Mouse (Mus musculus) spleen, postnatal 4 days (tissue): ENCODE measurements around the gene Gast.
A peak's percentile ranks its signal among the peaks of the same experiment; 100 is the strongest.
"Not testable (repeated sequence)": the region's sequence is repeated elsewhere in the genome, so short reads cannot be mapped to it uniquely, and the experiment has no call there.

Source experiments
- DNase-seq, 2 experiments: peaks; one replicate each; pipeline ENCODE4 v3.0.0; 2022; ENCODE audit warnings: low spot score in 2 of 2

Gene Gast

DNA sequence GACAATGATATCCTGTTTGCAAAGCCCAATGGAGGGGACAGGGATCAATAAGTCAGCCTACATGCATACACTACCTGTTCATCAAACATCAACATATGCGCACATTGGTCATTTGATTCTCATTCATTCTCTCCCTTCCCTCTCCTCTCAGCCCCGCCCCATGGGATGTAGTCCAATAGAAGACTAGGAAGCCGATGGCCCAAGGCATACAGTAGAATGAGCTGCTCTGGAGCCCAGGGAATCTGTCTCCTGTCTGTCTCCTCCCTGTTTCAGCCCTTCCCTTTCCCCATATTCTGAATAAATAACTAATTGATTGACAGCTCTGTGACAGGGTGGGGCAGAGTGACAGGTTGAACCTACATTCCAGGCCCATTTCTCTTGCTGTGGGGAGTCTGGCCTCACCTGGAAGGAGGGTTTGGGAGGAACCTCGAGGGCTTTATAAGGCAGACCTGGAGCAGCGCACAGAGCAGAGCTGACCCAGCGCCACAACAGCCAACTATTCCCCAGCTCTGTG lies at the start of gene Gast:
Gene Gast, plus strand, starts transcription at position 464 of the 514 bp plus-strand sequence.
- no peak for DNase-seq

DNA sequence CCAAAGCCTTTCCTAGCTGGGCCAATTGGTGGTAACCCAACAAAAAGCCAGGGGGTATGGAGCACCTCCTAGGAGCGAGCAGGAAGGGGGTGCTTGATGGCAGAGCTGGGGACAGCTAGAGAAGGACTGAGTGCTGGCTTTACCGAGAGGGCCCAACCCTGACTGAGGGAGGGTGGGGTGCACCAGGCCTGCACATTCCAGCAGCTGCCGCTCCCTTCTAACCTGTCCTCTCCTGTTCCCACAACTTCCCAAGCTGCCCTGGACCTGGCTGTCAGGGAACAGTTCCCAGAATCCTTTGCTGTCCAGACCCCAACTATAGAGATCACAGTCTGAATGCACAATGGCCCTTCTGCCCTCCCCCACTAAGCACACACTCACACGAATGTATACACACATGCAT lies 49.2 kb upstream of the Gast start:
- no peak for DNase-seq

DNA sequence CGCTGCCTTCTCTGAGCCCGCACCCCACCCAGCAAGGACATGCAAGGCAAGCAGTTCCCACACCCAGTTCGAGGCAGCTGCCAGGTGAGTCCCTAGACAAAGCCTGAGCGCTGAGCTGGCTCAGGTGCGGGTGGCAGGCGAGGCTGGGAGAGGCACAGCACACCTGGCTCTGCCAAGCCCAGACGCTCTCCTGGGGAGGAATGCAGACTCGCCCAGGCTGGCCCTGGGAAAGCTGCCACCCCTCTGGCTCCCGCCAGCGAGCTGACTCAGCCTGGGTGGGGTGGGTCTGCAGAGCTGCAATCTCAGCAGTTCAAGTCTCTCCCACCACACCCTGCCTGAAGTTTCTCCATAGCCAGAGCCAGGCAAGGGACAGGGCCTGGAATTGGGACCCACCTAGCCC lies 47.2 kb upstream of the Gast start:
- no peak for DNase-seq

DNA sequence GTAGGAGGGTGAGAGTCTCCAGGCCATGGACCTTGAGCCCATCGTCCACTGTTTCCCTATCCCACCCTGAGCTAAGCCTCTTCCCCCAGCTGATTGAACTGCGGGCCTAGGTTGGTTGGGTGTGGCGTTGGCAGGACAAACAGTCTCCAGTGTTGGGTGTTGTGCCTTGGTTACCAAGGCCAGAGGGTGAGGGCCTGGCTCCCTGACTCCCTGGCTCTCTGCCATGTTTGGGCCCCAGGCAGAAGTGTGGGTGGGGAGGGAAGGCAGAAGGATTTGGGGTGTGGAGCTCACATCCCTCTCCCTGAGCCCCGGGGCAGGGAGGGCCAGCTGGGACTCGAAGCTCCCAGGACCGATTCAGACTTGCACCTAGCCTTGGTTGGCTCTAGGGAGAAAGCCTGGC lies 45.3 kb upstream of the Gast start:
- DNase-seq, result no peak

DNA sequence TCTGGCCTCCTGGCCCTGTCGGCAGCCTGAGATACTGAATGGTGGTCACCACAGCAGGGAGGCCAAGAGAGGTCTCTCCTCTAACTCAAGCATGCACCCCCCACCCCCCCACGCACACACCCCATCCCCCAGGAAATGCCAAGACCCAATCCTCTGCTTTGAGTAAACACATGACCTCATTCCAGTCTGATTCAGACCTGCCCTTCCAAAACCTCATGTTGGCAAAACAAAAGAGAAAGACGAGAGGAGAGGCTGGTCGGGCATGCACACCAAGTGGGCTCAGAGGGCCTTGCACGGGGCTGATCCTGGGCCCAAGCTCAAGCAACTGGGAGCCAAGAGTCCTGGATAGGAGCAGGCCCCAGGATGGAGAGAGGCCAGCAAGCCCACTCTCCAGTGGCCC lies 44.0 kb upstream of the Gast start:
- no peak for DNase-seq

DNA sequence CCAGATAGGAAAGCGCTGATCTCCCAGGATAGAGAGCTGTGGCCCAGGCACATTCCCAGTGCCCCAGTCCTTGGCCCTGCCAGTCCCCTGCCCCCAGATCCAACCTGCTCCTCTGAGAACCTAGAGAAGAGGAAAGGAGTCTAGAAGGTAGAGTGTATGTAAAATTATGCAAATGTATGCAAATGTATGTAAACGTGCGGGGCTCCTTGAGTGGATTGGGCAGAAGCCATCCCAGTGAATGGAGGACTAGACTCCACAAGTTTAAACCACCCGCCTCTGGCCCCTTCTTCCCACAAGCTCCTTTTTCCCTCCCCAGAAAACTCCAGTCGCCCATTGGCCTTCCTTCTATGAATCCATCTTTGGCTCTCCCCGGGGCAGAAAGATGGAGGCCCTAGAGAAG lies 41.3 kb upstream of the Gast start:
- no peak for DNase-seq

DNA sequence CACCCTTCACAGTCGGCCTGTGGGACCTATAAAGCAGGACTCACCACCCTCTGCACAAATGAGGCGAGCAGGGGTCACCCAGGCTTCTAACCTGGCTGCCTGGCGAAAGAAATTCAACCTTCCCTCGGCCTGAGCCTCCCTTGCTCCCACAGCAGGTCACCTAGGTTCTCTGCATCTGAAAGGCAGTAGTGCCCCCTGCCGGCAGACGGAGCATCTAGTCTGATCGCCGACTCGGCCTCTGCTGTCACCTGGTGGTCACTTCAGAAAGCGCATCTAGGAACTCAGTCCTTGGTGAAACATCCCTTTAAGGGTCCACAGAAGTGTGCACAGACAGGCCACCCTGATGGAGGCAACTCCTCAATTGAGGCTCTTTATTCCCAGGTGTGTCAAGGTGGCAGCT lies 38.9 kb upstream of the Gast start:
- DNase-seq, result peak; percentile 73 to 93

DNA sequence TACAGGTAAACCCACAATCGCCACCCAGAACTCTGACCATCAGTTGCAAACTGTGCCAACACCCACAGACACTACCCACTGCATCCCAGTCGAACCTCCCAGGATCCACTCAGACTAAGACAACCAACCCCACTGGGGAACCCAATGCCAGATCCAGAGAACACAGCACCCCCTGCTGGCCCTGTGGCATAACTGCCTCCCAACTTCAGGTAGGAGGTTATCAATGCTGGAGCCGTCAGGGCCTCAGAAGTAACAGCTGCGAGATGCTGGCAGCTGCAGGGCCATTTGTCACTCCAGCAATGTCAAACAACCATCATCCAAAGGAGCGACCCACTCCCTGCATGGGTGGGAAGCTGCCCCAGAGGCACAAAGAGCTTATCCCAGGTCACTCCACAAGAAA lies 36.4 kb upstream of the Gast start:
- DNase-seq, result peak in 1 of 2 experiments; percentile 74

DNA sequence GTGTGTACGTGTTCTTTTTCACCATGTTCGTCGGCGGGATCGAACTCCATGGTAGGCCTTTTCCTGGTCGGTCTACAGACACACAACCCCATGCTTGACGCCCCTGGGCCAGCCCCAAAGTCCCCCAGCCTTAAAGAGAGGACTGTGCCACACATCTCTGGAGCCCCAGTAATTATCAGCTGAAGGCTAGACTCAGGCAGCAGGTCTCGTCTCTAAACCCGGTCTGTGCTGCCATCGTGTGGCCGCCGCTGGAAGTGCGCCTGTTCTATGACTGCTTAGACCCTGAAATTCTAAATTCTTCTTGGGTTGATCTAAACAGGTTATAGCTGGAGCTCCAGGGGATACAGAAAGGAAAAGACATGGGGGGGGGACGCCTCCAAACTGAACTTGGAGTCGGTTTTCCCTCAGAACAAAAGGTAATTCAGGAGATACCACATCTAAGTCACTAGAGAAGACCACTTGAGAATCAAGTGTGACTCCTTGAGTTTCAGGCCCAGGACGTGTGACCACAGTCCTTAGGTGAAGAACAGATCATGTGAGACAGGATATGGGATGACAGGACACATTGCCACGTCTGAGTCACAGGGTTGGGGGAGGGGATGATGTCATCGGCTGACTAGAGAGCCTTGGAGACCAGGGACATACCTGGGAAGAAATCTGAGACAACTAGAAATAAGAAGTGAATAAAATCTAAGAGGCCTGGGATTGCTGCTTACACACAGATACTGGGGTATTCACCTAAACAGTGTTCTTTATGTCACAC lies 35.8 kb upstream of the Gast start:
- DNase-seq, result peak; percentile 80 to 94

DNA sequence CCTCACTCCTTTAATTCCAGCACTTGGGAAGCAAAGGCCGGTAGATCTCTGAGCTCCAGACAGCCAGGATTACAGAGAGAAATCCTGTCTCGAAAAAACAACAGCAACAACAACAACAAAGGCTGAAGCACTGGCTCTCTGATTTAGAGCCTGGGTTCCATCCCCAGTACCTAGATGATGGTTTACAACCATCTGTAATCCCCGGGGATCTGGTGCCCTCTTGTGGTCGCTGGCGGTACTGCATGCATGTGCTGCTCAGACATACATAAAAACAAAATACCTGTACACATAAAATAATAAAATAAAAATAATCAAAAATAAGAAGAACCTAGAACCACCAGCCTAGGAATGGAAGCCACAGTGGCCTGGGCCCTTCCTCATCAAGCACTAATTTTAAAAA lies 33.9 kb upstream of the Gast start:
- peak; percentile 65 to 90 for DNase-seq

DNA sequence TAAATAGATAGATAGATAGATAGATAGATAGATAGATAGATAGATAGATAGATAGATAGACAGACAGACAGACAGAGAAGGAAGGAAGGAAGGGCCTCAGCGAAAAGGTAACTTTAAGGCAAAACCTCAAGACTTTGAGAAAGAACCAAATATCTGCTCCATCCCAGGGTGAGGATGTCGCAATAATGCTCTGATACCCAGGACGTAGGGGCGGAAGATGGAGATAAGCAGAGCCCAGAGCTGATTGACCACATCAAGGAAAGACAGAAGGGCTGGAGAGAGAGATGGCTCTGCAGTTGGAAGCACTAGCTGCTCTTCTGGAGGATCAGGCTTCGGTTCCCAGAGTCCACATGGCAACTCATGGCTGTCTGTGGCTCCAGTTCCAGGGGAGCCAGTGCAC lies 32.9 kb upstream of the Gast start:
- DNase-seq, result no peak

DNA sequence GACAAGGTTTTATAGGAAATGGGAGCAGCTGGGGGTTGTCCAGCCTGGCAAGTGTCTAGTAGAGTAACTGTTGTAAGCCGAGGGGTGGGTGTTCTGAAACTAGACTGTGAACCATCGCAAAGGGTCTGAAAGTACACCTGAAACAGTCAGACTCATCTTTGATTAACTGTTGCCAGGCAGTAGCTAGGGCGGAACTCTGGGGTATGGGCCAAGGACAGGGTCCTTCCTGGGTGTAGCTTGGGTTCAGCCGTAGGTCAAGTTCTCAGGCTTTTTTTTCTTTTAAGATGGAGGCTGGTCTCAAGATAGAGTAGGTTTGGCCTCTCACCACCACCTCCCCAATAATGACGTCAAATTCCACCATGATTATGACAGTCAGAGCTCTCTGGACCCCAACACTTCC lies 26.3 kb upstream of the Gast start:
- no peak for DNase-seq

DNA sequence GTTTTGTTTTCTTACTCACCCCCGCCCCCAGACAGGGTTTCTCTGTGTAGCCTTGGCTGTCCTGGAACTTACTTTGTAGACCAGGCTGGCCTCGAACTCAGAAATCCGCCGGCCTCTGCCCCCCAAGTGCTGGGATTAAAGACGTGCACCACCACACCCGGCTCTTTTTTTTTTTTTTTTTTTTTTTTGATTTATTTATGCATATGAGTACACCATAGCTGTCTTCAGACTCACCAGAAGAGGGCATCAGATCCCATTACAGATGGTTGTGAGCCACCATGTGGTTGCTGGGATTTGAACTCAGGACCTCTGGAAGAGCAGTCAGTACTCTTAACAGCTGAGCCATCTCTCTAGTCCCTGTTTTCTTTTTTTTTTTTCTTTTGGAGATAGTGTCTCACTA lies 25.5 kb upstream of the Gast start:
- not testable (repeated sequence) for DNase-seq

DNA sequence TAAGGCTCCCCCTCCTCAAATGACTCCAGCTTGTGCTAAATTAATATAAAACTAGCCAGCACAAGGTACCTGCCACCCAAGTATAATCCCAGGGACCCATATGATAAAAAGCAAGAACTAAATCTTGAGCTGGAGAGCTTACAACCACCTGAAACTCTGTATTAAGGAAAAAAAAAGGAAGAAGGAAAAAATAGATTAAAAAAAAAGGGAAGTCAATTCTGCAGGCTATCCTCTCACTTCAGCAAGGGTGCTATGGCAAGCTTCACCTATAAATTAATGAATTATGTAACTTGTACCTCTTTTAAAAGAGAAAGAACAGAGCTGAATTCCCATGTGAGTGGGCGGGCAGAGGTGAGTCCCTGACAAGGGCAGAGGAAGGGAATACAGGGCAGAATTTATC lies 22.6 kb upstream of the Gast start:
- DNase-seq, result no peak

DNA sequence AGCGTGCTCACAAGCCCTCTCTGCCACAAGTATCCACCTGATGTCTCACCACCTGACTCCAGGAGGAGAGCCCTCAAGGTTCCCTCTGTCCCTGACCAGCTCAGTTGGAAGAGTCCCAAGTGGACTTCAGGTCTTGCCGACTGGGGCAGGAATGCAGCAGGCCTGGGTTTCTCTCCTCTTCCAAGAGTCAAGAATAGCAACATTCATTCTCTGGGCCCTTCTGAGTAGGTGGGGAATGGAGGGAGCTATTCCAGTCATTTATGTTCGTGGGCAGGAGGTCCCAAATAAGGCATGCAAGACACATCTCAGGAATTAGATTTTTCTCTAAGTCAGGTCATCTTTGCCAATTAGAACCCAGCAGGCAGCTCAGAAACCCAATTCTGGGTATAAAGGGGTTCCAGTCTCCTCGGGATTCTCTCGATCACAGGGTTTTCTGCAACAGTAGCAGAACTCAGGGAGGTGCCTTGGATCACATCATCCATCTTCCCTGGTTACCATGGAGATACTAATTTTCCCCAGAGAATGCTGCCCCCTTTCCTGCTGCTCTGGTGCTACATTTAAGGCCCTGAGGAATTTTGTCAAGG lies 22.0 kb upstream of the Gast start:
- DNase-seq, result no peak

DNA sequence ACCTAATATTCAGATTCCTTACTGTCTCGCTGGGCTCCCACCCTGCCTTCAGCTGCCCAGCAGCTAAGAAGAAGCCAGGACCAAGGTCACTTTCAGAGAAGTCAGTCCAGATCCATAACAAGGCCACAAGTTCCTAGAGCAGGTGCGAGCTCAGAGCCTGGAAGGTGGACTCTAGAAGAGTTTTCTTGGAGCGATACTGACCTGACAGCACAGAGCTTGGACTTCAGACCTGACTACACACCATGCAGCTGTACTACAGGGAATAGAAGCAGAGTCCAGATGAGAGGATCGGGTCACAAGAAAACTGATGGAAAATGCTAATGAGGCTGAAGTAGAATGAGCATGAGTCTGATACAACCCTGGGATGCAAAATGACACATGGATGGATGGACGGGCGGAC lies 20.8 kb upstream of the Gast start:
- no peak for DNase-seq

DNA sequence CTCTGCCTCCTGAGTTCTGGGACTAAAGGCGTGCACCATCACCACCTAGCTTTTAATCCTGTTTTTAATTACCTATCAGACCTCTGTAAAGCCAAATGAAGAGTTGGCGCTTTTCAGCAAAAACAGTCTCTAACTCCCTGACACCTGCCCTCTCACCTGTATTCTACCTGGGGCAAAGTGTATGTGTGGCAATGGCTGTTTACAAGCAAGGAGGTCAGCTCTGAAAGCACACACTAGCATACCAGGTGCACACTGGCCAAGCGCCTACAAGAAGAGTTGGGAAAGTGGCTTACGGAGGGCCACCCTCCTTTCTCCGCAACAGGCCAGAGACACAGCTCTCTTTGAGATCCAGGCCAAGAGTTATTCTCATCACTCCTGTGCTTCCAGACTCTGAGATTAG lies 18.8 kb upstream of the Gast start:
- no peak for DNase-seq

DNA sequence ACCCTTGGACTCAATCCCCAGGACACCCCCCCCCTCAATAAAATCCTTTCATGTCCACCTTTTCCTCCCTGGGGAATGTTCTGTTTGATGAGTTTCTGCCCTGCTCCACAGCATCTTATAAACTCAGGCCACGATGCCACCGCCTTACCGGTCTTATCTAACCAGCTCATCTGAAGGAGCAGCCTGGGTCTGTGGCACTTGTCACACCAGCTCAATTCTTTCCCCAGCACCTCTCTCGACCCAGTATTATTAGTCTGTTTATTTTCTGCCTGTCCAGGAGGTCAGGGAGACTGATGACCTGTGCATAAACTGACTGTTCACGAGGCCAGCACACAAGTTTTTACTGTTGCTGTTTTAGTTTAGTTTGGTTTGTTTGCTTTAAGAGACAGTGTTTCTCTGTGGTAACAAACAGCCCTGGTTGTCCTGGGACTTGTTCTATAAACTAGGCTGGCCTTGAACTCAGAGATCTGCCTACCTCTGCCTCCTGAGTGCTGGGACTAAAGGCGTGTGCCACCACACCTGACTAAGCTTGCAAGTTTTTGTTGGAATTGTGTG lies 16.3 kb upstream of the Gast start:
- DNase-seq, result no peak

DNA sequence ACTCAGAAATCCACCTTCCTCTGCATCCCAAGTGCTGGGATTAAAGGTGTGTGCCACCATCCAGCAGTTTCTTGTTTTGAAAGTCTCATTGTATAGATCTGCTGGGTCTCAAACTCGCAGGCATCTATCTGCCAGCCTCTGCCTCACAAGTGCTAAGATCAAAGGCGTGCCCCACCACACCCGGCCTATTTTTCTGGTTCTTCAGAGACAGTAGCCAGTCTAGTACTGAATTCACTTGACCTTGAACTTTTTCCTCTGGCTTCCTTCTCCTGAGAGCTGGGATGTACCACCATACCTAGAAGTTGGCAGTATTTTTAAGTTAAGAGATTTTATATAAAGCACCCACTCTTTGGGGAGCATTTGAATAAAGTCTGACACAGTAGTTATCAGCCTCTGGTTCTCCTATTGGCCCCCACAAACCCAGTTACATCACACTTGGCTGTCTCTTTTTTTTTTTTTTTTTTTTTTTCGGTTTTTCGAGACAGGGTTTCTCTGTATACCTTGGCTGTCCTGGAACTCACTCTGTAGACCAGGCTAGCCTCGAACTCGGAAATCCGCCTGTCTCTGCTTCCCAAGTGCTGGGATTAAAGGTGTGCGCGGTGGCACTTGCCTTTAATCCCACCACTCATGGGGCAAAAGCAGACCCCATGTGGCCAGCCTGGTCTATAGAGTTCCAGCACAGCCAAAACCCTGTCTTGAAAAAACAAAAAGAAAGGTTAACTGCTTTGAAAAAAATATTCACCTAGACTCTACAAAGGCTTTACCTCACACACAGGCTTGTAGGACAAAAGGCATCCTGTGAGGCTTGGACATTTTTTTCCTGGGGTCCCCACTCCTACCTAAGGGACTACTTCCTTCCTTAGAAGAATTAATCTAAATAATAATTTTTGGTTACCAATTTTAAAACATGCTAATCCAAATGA lies 15.4 kb upstream of the Gast start:
- peak in 1 of 2 experiments; percentile 38 for DNase-seq

DNA sequence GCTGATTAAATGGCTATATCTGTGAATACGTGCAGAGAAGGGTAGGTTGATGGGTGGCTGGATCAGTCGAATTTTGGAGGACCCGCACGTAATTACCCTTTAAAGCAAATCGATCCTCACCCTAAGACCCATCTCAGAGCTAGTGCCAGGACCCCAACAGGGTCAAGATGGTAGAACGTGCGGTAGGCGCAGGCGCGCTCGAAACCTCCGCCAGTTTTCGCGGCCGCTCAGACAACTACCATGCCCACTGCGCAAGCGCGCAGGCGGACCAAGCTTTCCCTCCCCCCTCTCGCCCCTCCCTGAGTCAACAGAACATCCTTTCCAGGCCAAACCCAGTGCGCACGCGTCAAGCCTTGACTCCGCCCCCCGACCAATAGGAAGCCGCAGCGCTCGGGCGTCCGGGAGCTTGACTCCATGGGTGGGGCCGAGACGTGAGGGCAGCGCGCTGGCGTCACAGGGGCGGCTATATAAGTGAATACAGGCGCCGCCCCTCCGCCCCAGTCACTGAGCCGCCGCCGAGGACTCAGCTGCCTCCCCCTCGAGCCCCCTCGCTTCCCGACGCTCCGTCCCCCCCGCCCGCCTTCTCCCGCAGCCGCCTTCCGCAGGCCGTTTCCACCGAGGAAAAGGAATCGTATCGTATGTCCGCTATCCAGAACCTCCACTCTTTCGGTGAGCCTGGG lies 14.6 kb upstream of the Gast start, which contains the start of gene Eif1:
Gene Eif1, plus strand, starts transcription at position 394 of the 680 bp plus-strand sequence.
- peak; percentile 100 for DNase-seq

DNA sequence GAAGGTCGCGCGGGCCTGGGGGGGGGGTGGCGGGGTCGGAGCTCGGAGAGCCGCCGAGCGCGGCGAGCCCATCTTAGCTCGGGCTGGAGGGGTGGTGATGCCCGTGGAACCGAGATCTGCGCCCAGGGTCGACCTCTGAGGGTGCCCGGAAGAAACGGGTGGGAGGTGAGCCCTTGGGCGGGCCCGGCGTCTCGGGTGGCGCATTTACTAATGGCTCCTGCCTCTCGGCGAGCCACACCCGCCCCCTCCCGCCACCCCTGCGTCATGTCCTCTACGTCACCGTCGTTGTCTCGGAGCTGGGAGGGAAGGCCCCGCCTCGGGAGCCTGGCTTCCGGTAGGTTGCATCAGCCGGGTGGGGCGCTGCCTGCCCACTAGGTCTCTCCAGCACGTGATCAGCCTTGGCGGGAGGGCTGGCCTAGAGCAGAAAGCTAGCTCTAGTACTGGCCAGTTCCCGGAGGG lies 14.0 kb upstream of the Gast start:
- DNase-seq, result peak; percentile 95 to 97
